Comparison of ENCODE assay signal across 9 mouse cellular contexts in the genomic region with DNA sequence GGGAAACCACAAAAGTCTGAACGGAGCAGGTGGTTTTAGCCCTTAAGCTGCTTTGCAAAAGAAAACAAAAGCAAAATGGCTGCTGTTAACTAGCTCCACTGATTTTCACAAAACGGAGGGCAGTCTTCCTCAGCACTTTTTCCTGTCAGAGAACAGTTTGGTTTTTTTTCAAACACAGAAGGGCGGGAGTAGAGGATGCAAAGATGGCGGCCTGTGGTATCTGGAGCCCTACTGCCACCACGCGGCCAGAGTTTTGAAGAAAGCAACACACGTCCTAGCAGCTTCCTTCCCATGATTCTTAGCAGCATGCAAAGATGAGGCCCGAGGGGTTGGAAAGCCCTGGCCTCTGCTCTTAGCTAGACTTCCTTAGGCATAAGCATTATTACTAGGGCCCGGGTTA.
A peak's percentile ranks its signal among the peaks of the same experiment; 100 is the strongest.
DNase-seq lines count a peak whose midpoint lies in the region; ATAC-seq and TF ChIP-seq lines count a peak whose summit lies in the region.
"Had no signal": no experiment of that assay in that cellular context is flagged by ENCODE, and none has a peak within 500 bp of the region (broad histone marks: within the 10 kb centered on the region; RNA-seq: fewer than 3 reads in every experiment).

No protein-coding gene starts in this region.

- H3K27me3 ChIP-seq in G1E (ENCODE audit: insufficient read depth, low read length): no peaks in the 10 kb centered on the region
- no peaks in the 10 kb centered on the region for H3K27me3 ChIP-seq in embryonic facial prominence, embryonic 11.5 days (ENCODE audit: control insufficient read depth, insufficient read depth, low read length)
- H3K27me3 ChIP-seq in hindbrain, embryonic 16.5 days (replicated peaks; ENCODE audit: control insufficient read depth, insufficient read depth, low read length): no peaks in the 10 kb centered on the region

- H3K27ac ChIP-seq in embryonic facial prominence, embryonic 11.5 days (replicated peaks; ENCODE audit: low read depth, low read length): no peak overlapping the region
- peak overlapping the region; percentile 54; the same call in 1 of the 2 replicates for H3K27ac ChIP-seq in hindbrain, embryonic 16.5 days (ENCODE audit: low read depth, low read length)

- 63% methylated on average over 9 of the region's 9 CpGs for WGBS in embryonic facial prominence, embryonic 11.5 days
- WGBS in hindbrain, embryonic 16.5 days: 68% methylated on average over 9 of the region's 9 CpGs

- DNase-seq in kidney, adult 11 months: peak; percentile 88
- DNase-seq in kidney, adult 9 months: no peak
- DNase-seq in G1E (ENCODE audit: low spot score): no peak
- peak; percentile 70 for DNase-seq in embryonic facial prominence, embryonic 11.5 days (ENCODE audit: low spot score)
- peak; percentile 95 for DNase-seq in lung, postnatal 36 days
- DNase-seq in ovary, postnatal 36 days (ENCODE audit: low spot score): peak; percentile 85
- no peak for DNase-seq in left cerebral cortex, adult 11 months (ENCODE audit: low spot score)

- no peak overlapping the region for H3K4me2 ChIP-seq in embryonic facial prominence, embryonic 11.5 days (ENCODE audit: low read depth, low read length)
- no peak overlapping the region for H3K4me2 ChIP-seq in hindbrain, embryonic 16.5 days (ENCODE audit: low read length)

- peaks cover 3% of the 10 kb centered on the region; the same call in 1 of the 2 replicates for H3K4me1 ChIP-seq in G1E (ENCODE audit: insufficient read depth, low read depth, low read length)
- H3K4me1 ChIP-seq in embryonic facial prominence, embryonic 11.5 days (ENCODE audit: control insufficient read depth, insufficient read depth, low read length): no peaks in the 10 kb centered on the region
- no peaks in the 10 kb centered on the region for H3K4me1 ChIP-seq in hindbrain, embryonic 16.5 days (ENCODE audit: control insufficient read depth, insufficient read depth, low read depth, low read length)

- H3K9me3 ChIP-seq in G1E (replicated peaks): no peaks in the 10 kb centered on the region
- H3K9me3 ChIP-seq in embryonic facial prominence, embryonic 11.5 days (replicated peaks; ENCODE audit: control insufficient read depth, low read length): no peaks in the 10 kb centered on the region
- H3K9me3 ChIP-seq in hindbrain, embryonic 16.5 days (ENCODE audit: control insufficient read depth, low read length): no peaks in the 10 kb centered on the region

- H3K4me3 ChIP-seq in G1E (ENCODE audit: low read depth, low read length): no peak overlapping the region
- H3K4me3 ChIP-seq in embryonic facial prominence, embryonic 11.5 days (ENCODE audit: low read depth, low read length): no peak overlapping the region
- no peak overlapping the region for H3K4me3 ChIP-seq in hindbrain, embryonic 16.5 days (ENCODE audit: low read length)
- H3K4me3 ChIP-seq: myocyte had no signal

- peaks cover 35% of the 10 kb centered on the region for H3K36me3 ChIP-seq in G1E (replicated peaks)
- no peaks in the 10 kb centered on the region for H3K36me3 ChIP-seq in embryonic facial prominence, embryonic 11.5 days (replicated peaks; ENCODE audit: control insufficient read depth, insufficient read depth, low read depth, low read length)
- no peaks in the 10 kb centered on the region for H3K36me3 ChIP-seq in hindbrain, embryonic 16.5 days (ENCODE audit: control insufficient read depth, insufficient read depth, low read length)

- no peak for TF ChIP-seq CTCF in G1E (IDR thresholded peaks at IDR 0.05; ENCODE audit: low read depth, low read length)

- no peak overlapping the region for H3K9ac ChIP-seq in embryonic facial prominence, embryonic 11.5 days (replicated peaks; ENCODE audit: low read length)
- no peak overlapping the region for H3K9ac ChIP-seq in hindbrain, embryonic 16.5 days (ENCODE audit: low read depth, low read length)

- ATAC-seq in G1E (ENCODE audit: extremely low read depth, insufficient number of reproducible peaks, low FRiP score, poor library complexity, severe bottlenecking): peak; percentile 80
- no peak for ATAC-seq in embryonic facial prominence, embryonic 11.5 days (replicated peaks; ENCODE audit: insufficient number of reproducible peaks, low FRiP score, low TSS enrichment, low read depth)
- no peak for ATAC-seq in hindbrain, embryonic 16.5 days

Comparison
In these comparisons a context has a peak if more than half of its experiments do, and no peak if none do; other contexts are left out.
1. DNase-seq: peak in kidney, adult 11 months (single experiment), embryonic facial prominence, embryonic 11.5 days (single experiment), lung, postnatal 36 days (single experiment) and ovary, postnatal 36 days (single experiment); none in kidney, adult 9 months (single experiment), G1E (single experiment) and left cerebral cortex, adult 11 months (single experiment).